Mouse (Mus musculus): ENCODE data around the gene Ptpru.

The Ptpru gene

GRCm38 (mm10) chr4:131837872-131838524, at the start of gene Ptpru:
TSS of gene Ptpru (minus strand) at chr4:131838288.
- DNase-seq (ENCODE audit: low read depth) = peak; percentile 31

GRCm38 (mm10) chr4:131885376-131885775, 47.3 kb upstream of the Ptpru start:
- DNase-seq (ENCODE audit: low read depth) = no peak

DNA sequence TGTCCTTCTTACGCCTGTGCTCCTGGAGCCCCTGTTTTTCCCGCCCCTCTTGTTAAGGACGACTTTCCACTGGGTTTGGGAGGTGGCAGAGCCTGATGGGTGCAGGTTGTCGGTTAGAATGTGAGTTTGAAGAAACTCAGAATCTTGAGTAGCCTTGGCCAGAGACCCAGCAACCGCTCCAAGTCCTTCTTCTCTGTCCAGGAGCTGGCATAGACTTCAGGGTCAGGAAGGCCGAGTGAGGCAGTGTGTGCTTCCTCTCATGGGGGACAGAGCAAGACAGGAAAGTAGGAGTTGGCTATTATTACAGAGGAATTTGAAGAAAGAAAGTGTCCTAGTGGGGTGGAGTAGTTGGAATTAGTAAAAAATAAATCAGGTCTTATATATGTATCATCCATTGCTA, 45.5 kb upstream of the Ptpru start:
- DNase-seq (ENCODE audit: low read depth) = no peak

DNA sequence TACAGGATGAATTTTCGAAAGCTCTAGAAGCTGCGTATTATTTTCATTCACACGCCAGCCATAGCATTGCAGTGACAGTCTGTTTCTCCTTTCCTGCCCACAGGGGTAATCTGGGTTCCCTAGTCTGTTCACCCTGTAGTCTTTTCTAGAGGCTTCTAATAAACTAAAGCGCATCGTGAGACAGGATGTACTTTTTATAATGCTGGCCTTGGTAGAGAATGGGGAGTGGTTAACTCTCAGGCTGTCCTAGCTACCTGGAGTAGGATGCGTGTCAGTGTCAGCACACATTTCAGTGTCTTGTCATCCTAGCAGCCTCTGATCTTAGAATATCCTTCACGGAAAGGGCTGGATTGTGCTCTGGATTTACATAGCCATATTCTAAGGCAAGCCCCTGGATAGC, 43.2 kb upstream of the Ptpru start:
- DNase-seq (ENCODE audit: low read depth) = no peak

DNA sequence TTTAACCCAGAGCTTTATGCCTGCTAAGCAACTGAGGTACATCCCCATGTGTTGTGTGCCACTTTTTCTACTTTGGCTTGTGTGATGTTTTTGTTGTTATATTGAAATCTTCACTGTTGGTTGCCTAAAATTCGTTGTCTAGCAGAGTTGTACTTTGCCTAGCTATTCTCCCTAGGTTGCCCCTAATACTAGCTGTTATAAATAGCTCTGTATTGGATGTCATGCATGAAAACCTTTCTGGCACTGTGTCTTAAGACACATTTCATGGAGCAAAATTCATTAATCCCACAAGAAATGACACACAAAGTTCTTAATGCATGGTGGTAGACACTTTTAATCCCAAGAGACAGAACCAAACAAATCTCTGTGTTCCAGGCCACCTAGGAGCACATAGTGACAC, 41.6 kb upstream of the Ptpru start:
- no peak for DNase-seq (ENCODE audit: low read depth)

DNA sequence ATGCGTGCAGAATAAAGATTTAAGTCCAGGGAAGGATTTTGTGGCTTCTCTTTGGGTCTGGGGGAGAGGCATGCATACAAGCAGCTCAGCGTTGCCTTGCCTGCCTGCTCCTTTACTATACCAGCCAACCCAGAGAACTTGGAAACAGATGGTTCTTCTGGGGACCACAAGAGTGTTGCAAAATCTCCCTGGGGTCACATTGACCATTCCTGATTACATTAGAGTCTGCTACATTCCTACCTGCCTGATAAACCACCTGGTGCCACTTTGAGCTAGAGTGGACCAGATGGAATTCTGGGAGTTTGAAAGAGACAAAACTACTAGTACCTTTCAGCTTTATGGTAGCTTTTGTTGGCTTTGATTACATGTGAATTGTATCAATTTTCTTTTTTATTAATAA, 38.7 kb upstream of the Ptpru start:
- DNase-seq (ENCODE audit: low read depth) = peak; percentile 25

DNA sequence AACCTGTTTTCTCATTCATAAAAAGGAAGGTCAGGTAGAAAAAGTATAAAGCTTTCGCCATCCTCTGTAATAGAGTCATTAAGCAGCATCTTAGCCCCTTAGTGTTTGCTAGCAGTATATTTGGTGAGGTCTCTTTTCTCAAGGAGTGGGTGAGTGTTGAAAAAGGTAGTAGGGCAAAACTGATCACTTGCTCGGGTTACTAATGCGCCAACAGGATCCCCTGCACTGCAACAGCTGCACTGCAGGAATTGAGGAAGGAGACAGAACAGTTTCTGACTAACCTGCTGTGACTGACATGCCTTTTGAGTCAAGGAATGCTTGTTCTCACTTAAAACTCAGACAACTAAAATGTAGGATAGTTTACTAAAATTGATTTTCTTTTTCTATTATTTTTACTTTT, 37.2 kb upstream of the Ptpru start:
- DNase-seq (ENCODE audit: low read depth) = peak; percentile 48

GRCm38 (mm10) chr4:131874567-131874966, 36.5 kb upstream of the Ptpru start:
- DNase-seq (ENCODE audit: low read depth) = no peak

DNA sequence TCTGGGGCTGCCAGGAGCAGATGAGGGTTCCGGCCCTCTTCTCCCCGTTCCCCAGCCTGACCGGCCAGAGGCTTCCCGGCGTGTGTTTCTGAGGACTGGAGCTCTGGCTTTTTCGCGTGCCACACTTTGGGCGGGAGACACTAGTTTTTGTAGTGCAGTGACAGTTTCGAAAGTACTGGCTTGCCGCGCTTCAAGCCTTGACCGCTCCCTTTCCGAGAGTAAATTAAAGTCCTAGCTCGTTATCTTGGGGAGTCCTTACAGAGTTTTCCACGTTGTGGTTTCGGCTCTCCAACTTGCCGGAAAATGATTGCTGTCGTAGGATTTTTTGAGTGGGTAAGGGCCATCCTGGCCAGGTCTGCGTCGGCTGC, 36.1 kb upstream of the Ptpru start:
- DNase-seq (ENCODE audit: low read depth) = peak; percentile 70

GRCm38 (mm10) chr4:131873293-131874168, 35.4 kb upstream of the Ptpru start, which contains the start of gene Srsf4:
TSS of gene Srsf4 (plus strand) at chr4:131873617.
- peak; percentile 96 for DNase-seq (ENCODE audit: low read depth)

GRCm38 (mm10) chr4:131872672-131873292, 34.7 kb upstream of the Ptpru start:
- DNase-seq (ENCODE audit: low read depth) = peak; percentile 44

DNA sequence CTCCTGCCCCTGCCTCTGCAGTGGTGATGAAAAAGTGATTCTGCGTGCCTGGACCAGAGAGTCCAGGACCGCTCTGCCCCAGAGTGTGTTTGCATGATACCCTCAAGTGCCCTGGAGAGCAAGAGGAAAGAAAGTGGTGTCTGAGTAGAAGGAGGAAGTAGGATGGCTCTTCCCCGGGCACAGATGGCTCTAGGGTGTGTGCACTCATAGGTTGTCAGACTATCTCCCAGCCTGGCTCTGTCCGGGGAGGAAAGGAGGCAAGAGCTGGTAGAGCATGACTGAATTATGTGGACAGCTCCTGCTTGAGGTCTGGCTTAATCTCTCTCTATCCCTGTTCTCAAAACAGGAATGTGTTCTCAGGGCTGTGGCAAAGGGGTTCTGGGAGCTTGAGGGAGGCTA, 23.3 kb upstream of the Ptpru start:
- DNase-seq (ENCODE audit: low read depth) = no peak

GRCm38 (mm10) chr4:131860492-131861340, 22.6 kb upstream of the Ptpru start:
- DNase-seq (ENCODE audit: low read depth) = peak; percentile 92

DNA sequence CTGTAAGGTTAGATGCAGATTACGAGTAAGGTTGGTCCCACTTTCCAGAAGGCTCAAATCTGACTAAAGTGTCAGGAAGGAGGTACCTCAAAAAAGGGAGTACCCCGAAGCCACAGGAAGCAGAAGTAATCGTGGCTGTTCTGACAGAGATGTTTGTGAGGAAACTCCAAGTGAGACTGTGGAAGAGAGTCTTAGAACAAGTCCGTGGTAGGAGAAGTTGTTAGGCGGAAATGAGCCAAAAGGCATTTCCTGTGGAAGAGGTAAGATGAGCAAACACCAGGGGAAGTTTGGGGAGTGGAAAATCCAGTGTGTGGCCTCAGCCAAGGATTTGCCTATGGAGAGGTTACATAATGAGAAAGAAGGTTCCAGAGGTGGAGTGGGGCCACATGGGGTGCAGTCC, 16.9 kb upstream of the Ptpru start:
- no peak for DNase-seq (ENCODE audit: low read depth)

DNA sequence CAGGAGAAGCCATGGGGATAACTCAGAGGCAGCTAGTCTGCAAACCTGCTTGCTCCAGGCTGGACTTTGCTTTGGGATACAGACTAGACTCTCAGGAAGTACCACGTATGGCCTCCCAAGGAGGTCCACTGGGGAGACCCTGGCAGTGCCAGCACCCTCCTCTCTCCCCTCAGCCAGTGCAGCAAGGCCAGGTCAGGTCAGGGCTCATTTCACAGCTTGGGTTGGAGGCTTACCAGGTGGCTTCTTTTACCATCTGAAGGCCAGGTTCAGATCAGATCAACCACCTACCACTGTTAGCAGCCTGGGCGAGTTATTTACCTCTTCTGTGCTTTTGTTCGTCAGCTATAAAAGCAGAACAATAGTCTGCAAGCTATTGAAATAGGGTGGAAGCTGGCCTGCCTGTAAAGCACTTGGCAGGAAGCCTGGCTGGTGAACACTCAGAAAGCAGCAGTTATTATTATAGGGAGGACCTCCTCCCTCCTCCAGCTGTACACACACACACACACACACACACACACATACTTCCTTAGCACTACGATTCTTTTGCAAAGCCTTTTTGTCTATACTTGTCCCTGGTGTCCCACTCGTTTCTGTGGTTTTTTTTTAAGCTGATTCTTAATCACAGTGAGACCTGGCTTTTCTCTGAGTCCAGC, 12.0 kb upstream of the Ptpru start:
- no peak for DNase-seq (ENCODE audit: low read depth)

- DNase-seq (ENCODE audit: low read depth) = no peak
Measured at GRCm38 (mm10) chr4:131848082-131848481, 10.0 kb upstream of the Ptpru start.

DNA sequence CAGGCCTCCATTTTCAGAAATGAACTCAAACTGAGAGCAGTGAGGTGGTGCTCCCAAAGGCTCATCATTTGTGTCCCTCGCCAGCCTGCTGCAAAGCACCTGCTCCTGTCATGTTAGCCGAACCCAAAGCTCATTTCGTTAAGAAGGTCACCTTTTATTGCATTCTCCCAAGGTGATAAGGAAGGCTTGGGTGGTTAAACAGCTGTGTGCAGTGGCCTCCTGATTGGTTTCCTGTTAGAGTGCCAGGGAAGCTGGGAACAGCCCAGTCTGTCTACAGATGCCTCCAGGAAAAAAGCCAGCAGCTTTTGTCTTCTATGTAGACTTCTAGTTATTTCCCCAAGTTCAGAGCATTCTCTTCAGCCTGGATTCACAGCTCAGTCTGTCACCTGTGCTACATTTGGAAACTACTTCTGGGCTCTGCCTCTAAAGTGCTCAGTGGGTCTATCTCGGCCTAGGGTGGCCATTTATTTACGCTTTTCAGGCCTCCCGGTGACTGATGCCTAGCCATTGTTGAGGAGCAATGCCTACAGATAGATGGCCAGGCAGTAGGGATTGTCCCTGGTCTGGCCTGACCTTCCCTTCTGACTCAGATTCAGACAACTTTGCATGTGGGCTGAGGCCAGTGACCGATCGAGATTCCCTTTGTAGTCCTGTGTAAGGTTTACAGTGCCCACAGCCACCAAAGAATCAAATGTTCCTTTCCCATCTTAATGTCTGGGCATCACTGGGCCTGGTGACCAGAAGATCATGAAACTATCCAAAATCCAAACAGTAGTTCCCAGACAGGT, 8.1 kb upstream of the Ptpru start:
- DNase-seq (ENCODE audit: low read depth) = no peak

GRCm38 (mm10) chr4:131843290-131843743, 5.2 kb upstream of the Ptpru start, which contains the start of gene Mecr:
TSS of gene Mecr (plus strand) at chr4:131843470.
- peak; percentile 90 for DNase-seq (ENCODE audit: low read depth)

- no peak for DNase-seq (ENCODE audit: low read depth)
Measured at GRCm38 (mm10) chr4:131836891-131837491, 1.1 kb downstream of the Ptpru start.

- DNase-seq (ENCODE audit: low read depth) = no peak
Measured at GRCm38 (mm10) chr4:131836351-131836881, 1.7 kb downstream of the Ptpru start.
